Mouse (Mus musculus): ENCODE data around the gene Camk1d. TPM values are rescaled to one million over a fixed set of nuclear protein-coding genes. Genes with fewer than 3 reads are reported as not detected.
"Not testable (repeated sequence)": the region's sequence is repeated elsewhere in the genome, so short reads cannot be mapped to it uniquely, and the experiment has no call there.

The Camk1d gene
- polyA plus RNA-seq, 1 experiment from 2014 or later, result 5.2 TPM

DNA sequence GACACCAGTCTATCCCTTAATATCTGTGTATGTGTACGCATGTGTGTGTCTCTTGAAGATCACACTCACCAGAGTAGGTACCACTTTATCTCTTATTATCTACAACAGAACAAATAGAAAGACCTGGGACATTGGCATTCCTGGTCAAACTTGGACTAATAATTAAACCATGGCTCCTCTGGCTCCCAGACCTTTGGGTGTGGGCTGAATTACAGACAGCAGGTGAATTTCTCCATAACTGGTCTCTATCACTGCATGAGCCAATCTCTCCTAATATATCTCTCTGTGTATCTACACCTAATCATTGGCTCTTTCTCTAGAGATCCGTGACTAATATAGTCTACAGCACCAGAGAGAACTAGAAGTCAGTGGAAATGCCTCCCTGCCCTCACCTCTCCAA, 165.0 kb downstream of the Camk1d start:
- H3K36me3 ChIP-seq, result no peaks in the 10 kb centered on the region
- WGBS, result 92% methylated on average over 2 of the region's 2 CpGs
- H3K27ac ChIP-seq, result no peak overlapping the region
- H3K9me3 ChIP-seq, result no peaks in the 10 kb centered on the region
- no peak overlapping the region for H3K9ac ChIP-seq
- ATAC-seq (ENCODE audit: insufficient number of reproducible peaks, insufficient read depth, low FRiP score, low TSS enrichment, low read depth), result no peak
- H3K4me2 ChIP-seq, result no peak overlapping the region
- no peaks in the 10 kb centered on the region for H3K4me1 ChIP-seq
- H3K4me3 ChIP-seq, result no peak overlapping the region
- no peaks in the 10 kb centered on the region for H3K27me3 ChIP-seq

DNA sequence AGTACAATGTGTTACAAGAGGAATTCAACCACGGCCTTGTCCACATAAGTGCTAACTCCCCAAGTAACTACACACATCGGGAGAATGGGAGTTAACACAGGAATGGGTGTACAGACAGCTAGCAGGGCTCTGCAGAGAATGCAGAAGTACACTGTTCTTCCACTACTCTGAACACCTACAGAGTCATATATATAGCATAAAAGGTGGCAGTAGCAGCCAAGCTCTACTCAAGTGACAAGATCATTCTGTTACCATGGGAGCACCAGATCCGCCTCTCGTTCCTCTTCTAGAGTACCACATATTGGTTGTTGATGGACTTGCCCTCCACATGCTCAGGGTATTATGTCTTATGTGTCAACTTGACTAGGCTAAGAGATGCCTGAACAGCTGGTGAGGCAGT, 165.4 kb downstream of the Camk1d start:
- H3K27me3 ChIP-seq, result no peaks in the 10 kb centered on the region
- ATAC-seq (ENCODE audit: insufficient number of reproducible peaks, insufficient read depth, low FRiP score, low TSS enrichment, low read depth), result no peak
- no peaks in the 10 kb centered on the region for H3K9me3 ChIP-seq
- no peak overlapping the region for H3K27ac ChIP-seq
- 96% methylated on average over 4 of the region's 4 CpGs for WGBS
- H3K36me3 ChIP-seq, result no peaks in the 10 kb centered on the region
- no peak overlapping the region for H3K9ac ChIP-seq
- no peak overlapping the region for H3K4me3 ChIP-seq
- no peaks in the 10 kb centered on the region for H3K4me1 ChIP-seq
- no peak overlapping the region for H3K4me2 ChIP-seq

DNA sequence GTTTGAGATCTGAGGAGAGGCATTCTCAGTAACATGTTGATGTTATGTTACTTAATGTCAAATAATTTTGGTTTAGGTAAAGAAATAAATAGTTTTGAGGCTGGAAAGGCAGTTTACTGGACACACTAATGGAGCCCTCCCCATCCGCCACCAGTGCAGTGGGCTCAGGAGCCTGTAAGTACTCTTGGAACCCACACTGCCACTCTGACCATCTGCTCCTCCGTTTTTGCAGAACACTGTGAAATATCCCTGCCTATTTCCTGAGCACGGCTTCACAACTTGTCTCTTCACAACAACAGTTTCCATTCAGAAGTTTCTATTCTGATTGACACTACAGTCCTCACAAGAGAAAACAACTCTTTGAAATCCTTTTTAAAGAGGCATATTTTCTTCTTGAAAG, 173.4 kb downstream of the Camk1d start:
- no peak for ATAC-seq (ENCODE audit: insufficient number of reproducible peaks, insufficient read depth, low FRiP score, low TSS enrichment, low read depth)
- H3K4me1 ChIP-seq, result peaks cover 7% of the 10 kb centered on the region; the same call in 1 of the 2 replicates
- H3K27ac ChIP-seq, result no peak overlapping the region
- no peak overlapping the region for H3K4me3 ChIP-seq
- H3K9me3 ChIP-seq, result no peaks in the 10 kb centered on the region
- WGBS, result 73% methylated on average over 3 of the region's 3 CpGs
- H3K9ac ChIP-seq, result no peak overlapping the region
- no peaks in the 10 kb centered on the region for H3K36me3 ChIP-seq
- H3K4me2 ChIP-seq, result no peak overlapping the region
- no peaks in the 10 kb centered on the region for H3K27me3 ChIP-seq

DNA sequence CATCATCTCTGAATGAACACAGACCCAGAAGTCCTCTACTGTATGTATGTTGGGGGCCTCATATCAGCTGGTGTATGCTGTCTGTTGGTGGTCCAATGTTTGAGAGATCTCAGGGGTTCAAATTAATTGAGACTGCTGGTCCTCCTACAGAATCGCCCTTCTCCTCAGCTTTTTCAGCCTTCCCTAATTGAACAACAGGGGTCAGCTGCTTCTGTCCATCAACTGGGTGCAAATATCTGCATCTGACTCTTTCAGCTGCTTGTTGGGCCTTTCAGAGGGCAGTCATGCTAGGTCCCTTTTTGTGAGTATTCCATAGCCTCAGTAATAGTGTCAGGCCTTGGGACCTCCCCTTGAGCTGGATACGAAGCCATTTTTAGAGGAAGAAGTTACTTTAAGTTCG, 174.4 kb downstream of the Camk1d start:
- not testable (repeated sequence) for H3K27me3 ChIP-seq; H3K9me3 ChIP-seq; ATAC-seq (ENCODE audit: insufficient number of reproducible peaks, insufficient read depth, low FRiP score, low TSS enrichment, low read depth); H3K4me3 ChIP-seq; H3K4me2 ChIP-seq; H3K36me3 ChIP-seq; H3K9ac ChIP-seq; H3K4me1 ChIP-seq; H3K27ac ChIP-seq
- 61% methylated on average over 3 of the region's 3 CpGs for WGBS

DNA sequence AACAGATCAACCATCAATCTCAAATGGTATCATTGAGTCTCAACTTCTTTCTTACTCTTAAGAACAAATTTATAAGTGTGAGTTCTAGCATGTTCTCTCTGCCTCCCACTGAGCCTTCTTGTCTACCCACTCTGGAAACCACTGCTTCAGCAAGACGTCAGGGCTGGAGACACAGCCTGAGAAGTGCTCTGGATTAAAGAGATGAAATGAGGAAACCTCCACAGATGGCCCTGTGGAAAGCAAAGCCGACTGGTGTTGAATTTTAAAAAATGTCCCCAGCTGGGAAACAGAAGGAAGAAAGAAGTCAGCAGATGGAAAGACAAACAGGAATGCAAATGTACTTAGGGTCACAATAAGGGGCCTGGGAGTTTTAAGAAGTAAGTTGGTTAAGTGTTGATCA, 180.4 kb downstream of the Camk1d start:
- Histone ChIP-seq H3K9ac (no peak overlapping the region), H3K36me3 (no peaks in the 10 kb centered on the region), H3K9me3 (no peaks in the 10 kb centered on the region), H3K27me3 (no peaks in the 10 kb centered on the region), H3K4me3 (no peak overlapping the region), H3K27ac (no peak overlapping the region), H3K4me1 (no peaks in the 10 kb centered on the region), H3K4me2 (no peak overlapping the region)
- ATAC-seq (ENCODE audit: insufficient number of reproducible peaks, insufficient read depth, low FRiP score, low TSS enrichment, low read depth), result no peak
- 41% methylated on average over 2 of the region's 2 CpGs for WGBS

DNA sequence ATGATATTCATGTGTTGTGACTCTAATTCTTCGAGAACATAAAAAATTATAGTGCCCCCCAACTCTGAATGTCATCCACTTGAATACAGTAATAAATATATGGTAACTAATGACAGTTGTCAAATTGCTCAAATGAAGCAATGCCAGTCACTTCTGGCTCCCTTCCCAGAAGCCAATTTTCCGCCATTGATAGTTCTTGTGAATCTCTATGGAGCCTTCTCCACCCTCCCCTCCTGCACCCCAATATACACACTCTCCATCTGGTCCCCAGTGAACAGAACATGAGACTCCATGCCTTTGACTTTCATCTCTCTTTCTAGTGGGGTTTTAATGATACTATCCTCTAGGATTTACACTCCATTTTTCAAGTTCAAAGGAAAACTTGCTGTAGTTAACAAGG, 184.3 kb downstream of the Camk1d start:
- Histone ChIP-seq H3K4me2 (no peak overlapping the region), H3K4me1 (no peaks in the 10 kb centered on the region), H3K27me3 (no peaks in the 10 kb centered on the region), H3K9me3 (no peaks in the 10 kb centered on the region), H3K9ac (no peak overlapping the region), H3K36me3 (no peaks in the 10 kb centered on the region), H3K27ac (no peak overlapping the region), H3K4me3 (no peak overlapping the region)
- 74% methylated on average over 2 of the region's 2 CpGs for WGBS
- no peak for ATAC-seq (ENCODE audit: insufficient number of reproducible peaks, insufficient read depth, low FRiP score, low TSS enrichment, low read depth)

DNA sequence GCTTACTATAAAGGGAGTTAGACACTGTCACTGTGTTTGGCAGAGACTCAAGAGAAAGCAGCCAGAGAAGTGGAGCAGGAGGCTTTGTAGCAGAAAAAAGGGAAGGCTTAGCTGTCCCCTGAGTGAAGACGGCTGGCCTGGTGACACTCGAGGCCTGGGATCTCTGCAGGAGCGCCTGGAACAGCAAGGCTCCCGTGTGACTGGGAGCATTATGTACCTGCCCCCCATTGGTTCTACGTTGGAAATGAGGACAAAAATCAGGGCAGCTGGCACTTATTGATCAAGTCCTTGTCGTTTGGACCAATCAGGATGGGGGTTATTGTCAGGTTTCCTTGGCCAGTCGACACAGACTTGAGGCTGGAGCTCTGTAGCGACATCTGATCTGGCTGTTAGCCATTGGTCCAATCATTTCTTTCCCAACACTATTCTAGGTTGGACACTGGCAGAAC, 195.1 kb downstream of the Camk1d start:
- no peaks in the 10 kb centered on the region for H3K36me3 ChIP-seq
- H3K27ac ChIP-seq, result no peak overlapping the region
- no peaks in the 10 kb centered on the region for H3K9me3 ChIP-seq
- H3K4me2 ChIP-seq, result no peak overlapping the region
- H3K9ac ChIP-seq, result no peak overlapping the region
- H3K4me3 ChIP-seq, result no peak overlapping the region
- ATAC-seq (ENCODE audit: insufficient number of reproducible peaks, insufficient read depth, low FRiP score, low TSS enrichment, low read depth), result no peak
- no peaks in the 10 kb centered on the region for H3K27me3 ChIP-seq
- 68% methylated on average over 8 of the region's 8 CpGs for WGBS
- no peaks in the 10 kb centered on the region for H3K4me1 ChIP-seq

DNA sequence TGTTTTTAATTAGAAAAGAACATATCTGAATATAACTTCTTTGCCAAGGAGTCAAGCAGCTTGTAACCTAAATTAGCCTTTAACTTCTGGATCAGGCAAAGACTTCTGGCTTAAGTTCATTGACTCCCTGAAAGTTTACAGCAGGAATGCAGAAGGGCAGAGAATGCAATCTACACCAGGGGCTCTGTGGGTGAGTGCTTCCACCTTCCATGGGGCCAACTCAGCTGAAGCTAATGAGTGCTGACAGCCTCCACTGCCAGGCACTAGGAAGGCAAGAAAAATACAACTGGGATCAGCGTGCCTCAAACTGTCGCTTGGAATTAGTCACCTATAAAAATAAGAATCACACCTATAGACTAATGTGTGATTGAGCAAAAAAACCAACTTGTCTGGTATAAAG, 199.2 kb downstream of the Camk1d start:
- no peak for ATAC-seq (ENCODE audit: insufficient number of reproducible peaks, insufficient read depth, low FRiP score, low TSS enrichment, low read depth)

DNA sequence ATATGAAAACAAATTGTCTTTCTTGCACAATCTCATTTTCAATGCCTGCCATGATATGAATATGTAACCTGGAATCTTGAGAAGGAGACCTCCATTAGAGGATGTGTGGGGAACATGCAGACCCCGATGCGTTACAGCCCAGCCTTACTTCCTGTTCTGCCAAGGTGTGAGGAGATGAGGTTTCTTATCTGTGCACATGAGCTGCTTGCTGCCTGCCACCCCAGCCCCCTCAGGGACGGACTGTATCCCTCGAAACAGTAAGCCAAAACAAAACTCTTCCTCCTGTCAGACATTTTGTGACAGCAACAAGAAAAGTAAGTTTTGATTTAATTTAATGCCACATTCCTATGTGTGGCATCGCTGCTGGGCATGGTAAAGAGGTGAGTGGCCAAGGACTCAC, 200.2 kb downstream of the Camk1d start:
- no peaks in the 10 kb centered on the region for H3K36me3 ChIP-seq
- no peak overlapping the region for H3K9ac ChIP-seq
- no peaks in the 10 kb centered on the region for H3K4me1 ChIP-seq
- no peak for ATAC-seq (ENCODE audit: insufficient number of reproducible peaks, insufficient read depth, low FRiP score, low TSS enrichment, low read depth)
- H3K4me2 ChIP-seq, result no peak overlapping the region
- WGBS, result 93% methylated on average over 5 of the region's 5 CpGs
- H3K9me3 ChIP-seq, result no peaks in the 10 kb centered on the region
- no peak overlapping the region for H3K4me3 ChIP-seq
- no peaks in the 10 kb centered on the region for H3K27me3 ChIP-seq
- no peak overlapping the region for H3K27ac ChIP-seq

More for the DNA sequence above, 199.2 kb downstream of the Camk1d start:
- no peak overlapping the region for H3K4me3 ChIP-seq
- 66% methylated on average over 2 of the region's 2 CpGs for WGBS
- no peak overlapping the region for H3K9ac ChIP-seq
- H3K36me3 ChIP-seq, result no peaks in the 10 kb centered on the region
- H3K27me3 ChIP-seq, result no peaks in the 10 kb centered on the region
- H3K9me3 ChIP-seq, result no peaks in the 10 kb centered on the region
- no peaks in the 10 kb centered on the region for H3K4me1 ChIP-seq
- H3K4me2 ChIP-seq, result no peak overlapping the region
- H3K27ac ChIP-seq, result no peak overlapping the region

DNA sequence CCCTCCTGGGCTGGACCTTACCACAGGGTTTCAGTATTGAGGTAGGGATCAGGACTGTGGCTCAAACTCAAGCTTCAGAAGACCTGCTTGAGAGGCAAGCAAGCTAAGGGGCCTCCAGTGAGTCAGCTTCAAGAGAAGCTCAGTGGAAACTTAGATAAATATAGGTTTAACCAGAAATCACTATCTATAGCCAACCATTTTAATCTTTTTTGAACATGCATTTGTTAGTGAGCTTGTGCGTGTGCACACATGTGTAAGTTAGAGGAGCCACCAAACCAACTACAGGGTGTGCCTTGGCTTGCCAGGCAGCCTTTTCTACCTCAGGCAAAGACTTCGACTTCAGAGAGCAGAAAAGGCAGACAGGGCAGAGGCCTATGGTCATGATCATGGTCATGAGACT, 200.7 kb downstream of the Camk1d start:
- no peak overlapping the region for H3K9ac ChIP-seq
- H3K4me1 ChIP-seq, result no peaks in the 10 kb centered on the region
- ATAC-seq (ENCODE audit: insufficient number of reproducible peaks, insufficient read depth, low FRiP score, low TSS enrichment, low read depth), result no peak
- no peaks in the 10 kb centered on the region for H3K27me3 ChIP-seq
- no peaks in the 10 kb centered on the region for H3K36me3 ChIP-seq
- no peak overlapping the region for H3K4me2 ChIP-seq
- 84% methylated on average over 2 of the region's 2 CpGs for WGBS
- no peak overlapping the region for H3K27ac ChIP-seq
- H3K9me3 ChIP-seq, result no peaks in the 10 kb centered on the region
- no peak overlapping the region for H3K4me3 ChIP-seq

DNA sequence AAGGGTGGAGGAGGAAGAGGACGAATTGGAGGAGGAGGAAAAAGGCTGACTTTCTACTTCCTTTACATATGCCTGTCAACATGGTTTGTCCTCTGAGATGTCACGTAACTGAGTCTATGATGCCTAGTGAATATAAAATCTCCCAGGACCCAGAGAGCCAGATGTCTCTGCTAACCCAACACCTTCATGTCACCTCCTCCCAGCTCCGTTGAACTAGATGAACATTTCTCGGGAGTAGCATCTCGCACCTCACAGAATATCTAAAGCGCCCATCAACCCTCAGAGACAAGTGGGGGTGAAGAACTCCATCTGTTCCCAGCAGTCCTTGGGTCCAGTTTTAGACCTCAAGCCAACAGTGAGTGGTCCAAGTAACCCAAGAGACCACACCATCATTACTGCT, 204.3 kb downstream of the Camk1d start:
- ATAC-seq (ENCODE audit: insufficient number of reproducible peaks, insufficient read depth, low FRiP score, low TSS enrichment, low read depth), result no peak
- Histone ChIP-seq H3K9me3 (no peaks in the 10 kb centered on the region), H3K4me1 (peaks cover 6% of the 10 kb centered on the region; the same call in 1 of the 2 replicates), H3K4me3 (no peak overlapping the region), H3K27ac (no peak overlapping the region), H3K36me3 (no peaks in the 10 kb centered on the region), H3K9ac (no peak overlapping the region), H3K4me2 (no peak overlapping the region), H3K27me3 (no peaks in the 10 kb centered on the region)
- 86% methylated on average over 6 of the region's 6 CpGs for WGBS

DNA sequence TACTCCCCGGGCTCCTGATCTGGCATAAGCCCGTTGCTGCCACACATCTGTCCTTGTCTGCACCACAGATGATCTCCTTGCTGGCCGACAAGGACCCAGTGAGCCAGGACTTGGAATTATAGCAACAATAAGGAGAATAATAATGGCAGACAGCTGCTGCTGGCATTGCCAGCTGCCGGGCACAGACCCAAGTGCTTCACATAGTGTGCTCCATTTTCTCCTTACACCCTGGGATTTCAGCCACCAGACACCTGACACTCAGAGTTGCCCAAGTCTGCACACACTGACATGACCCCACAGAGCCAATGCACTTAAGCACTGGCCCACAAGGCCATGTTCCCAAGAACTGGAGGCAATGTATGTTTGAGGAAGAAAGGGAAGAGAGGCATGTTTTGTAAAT, 214.7 kb downstream of the Camk1d start:
- Histone ChIP-seq H3K4me1 (no peaks in the 10 kb centered on the region), H3K36me3 (no peaks in the 10 kb centered on the region), H3K4me3 (no peak overlapping the region), H3K4me2 (no peak overlapping the region), H3K9me3 (no peaks in the 10 kb centered on the region), H3K9ac (no peak overlapping the region), H3K27ac (no peak overlapping the region), H3K27me3 (no peaks in the 10 kb centered on the region)
- ATAC-seq (ENCODE audit: insufficient number of reproducible peaks, insufficient read depth, low FRiP score, low TSS enrichment, low read depth), result no peak
- WGBS, result 72% methylated on average over 4 of the region's 4 CpGs

DNA sequence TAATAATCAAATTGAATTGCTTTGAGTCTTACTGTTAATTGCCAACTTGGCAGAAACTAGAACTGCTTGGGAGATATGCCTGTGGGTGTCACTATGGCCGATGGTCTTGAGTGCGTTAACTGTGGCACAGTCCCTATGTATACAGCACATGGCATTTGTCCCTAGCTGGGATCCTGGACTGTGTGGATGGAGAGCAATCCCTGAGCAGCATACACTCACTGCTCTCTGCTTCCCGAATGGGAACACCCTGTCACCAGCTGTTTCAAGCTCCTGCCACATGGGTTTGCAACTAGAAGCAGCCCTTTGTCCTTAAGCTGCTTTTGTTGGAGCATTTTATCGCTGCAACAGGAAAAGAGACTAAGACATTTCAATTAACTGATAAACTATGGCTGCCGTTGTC, 224.4 kb downstream of the Camk1d start:
- no peak for ATAC-seq (ENCODE audit: insufficient number of reproducible peaks, insufficient read depth, low FRiP score, low TSS enrichment, low read depth)
- H3K4me1 ChIP-seq, result no peaks in the 10 kb centered on the region
- 69% methylated on average over 5 of the region's 5 CpGs for WGBS

More for the DNA sequence above, 224.4 kb downstream of the Camk1d start:
- H3K27me3 ChIP-seq, result no peaks in the 10 kb centered on the region
- no peaks in the 10 kb centered on the region for H3K36me3 ChIP-seq
- 0 out of 2 replicates have a peak overlapping the region, but pooled peaks have one; percentile 39 for H3K27ac ChIP-seq
- H3K9ac ChIP-seq, result no peak overlapping the region
- H3K4me3 ChIP-seq, result no peak overlapping the region
- no peak overlapping the region for H3K4me2 ChIP-seq
- H3K9me3 ChIP-seq, result no peaks in the 10 kb centered on the region
